Mouse (Mus musculus) heart, postnatal 0 days (tissue): ENCODE results near the gene Atf4. TPM values are rescaled to one million over a fixed set of nuclear protein-coding genes. Genes with fewer than 3 reads are reported as not detected.
A peak's percentile ranks its signal among the peaks of the same experiment; 100 is the strongest.

Experiments
- ATAC-seq: fragments of 200-750 bp; cut with Nextera tagmentation; 2 replicates; pipeline ENCODE4 v1.8.0; 2017; ENCODE audit warnings: low read depth, moderate number of reproducible peaks, moderate library complexity; ENCODE audit not compliant: insufficient read depth
- DNase-seq: peaks from one replicate; pipeline ENCODE4 v3.0.0-alpha.2; 2016; ENCODE audit warnings: low spot score
- H3K27ac ChIP-seq: fragments of 300-500 bp; sonication (generic); 2 replicates; pipeline ENCODE4 v1.5.1; 2014; ENCODE audit warnings: low read depth, mild to moderate bottlenecking
- H3K27me3 ChIP-seq: fragments of 300-500 bp; sonication (generic); 2 replicates; pipeline ENCODE4 v1.6.1; 2014; ENCODE audit warnings: low read length, mixed read lengths; ENCODE audit not compliant: control insufficient read depth, insufficient read depth
- H3K36me3 ChIP-seq: fragments of 300-500 bp; sonication (generic); replicated peaks from 2 replicates; pipeline ENCODE4 v1.6.1; 2014; ENCODE audit warnings: low read length, mixed read lengths; ENCODE audit not compliant: control insufficient read depth, insufficient read depth
- H3K4me1 ChIP-seq: fragments of 300-500 bp; sonication (generic); 2 replicates; pipeline ENCODE4 v1.6.1; 2014; ENCODE audit warnings: antibody characterized with exemption; ENCODE audit not compliant: control insufficient read depth, insufficient read depth
- H3K4me2 ChIP-seq: fragments of 300-500 bp; sonication (generic); 2 replicates; pipeline ENCODE4 v1.6.1; 2014; ENCODE audit warnings: low read depth, mild to moderate bottlenecking, low read length, moderate library complexity
- H3K4me3 ChIP-seq: fragments of 300-500 bp; sonication (generic); 2 replicates; pipeline ENCODE4 v1.5.1; 2014; ENCODE audit warnings: low read depth, low read length
- H3K9ac ChIP-seq: fragments of 300-500 bp; sonication (generic); replicated peaks from 2 replicates; pipeline ENCODE4 v1.6.1; 2014; ENCODE audit warnings: low read depth, low read length, mixed read lengths
- H3K9me3 ChIP-seq: fragments of 300-500 bp; sonication (generic); replicated peaks from 2 replicates; pipeline ENCODE4 v1.6.1; 2016; ENCODE audit warnings: low read length; ENCODE audit not compliant: control insufficient read depth
- CTCF ChIP-seq: IDR thresholded peaks from 2 replicates; pipeline ENCODE4 v1.5.1; 2016; ENCODE audit warnings: antibody characterized with exemption, control low read depth, low read depth
- EP300 ChIP-seq: IDR thresholded peaks from 2 replicates; pipeline ENCODE4 v1.6.1; 2016; ENCODE audit warnings: antibody characterized with exemption, low read depth
- WGBS: fragments of 180-500 bp; shearing (Covaris S2); extraction: QIAGEN DNeasy Blood & Tissue Kit; methylation state at CpG from one replicate; pipeline ENCODE4 v1.1.7; 2014; 5-methylcytosine and 5-hydroxymethylcytosine counted together
- polyA plus RNA-seq: library from polyadenylated mRNA; unstranded; fragments of >200 nt; fragmentation: Nextera tagmentation; extraction: Ambion mirVana; gene quantifications from 2 replicates; pipeline ENCODE4 v1.2.1, GENCODE M21; 2015
- total RNA-seq: library from RNA; depleted of rRNA; stranded (reverse); fragments of >200 nt; gene quantifications from 2 replicates; pipeline ENCODE4 v1.2.3, GENCODE M21; 2014; ENCODE audit warnings: low replicate concordance

Atf4 gene
- total and polyA plus RNA-seq, 2 experiments from 2014 or later = 65.0 to 128 TPM

- TF ChIP-seq CTCF = no peak
- no peak for TF ChIP-seq EP300
- Histone ChIP-seq H3K9me3 (no peaks in the 10 kb centered on the region), H3K27ac (peak overlapping the region; percentile 85), H3K9ac (peak overlapping the region; percentile 6; the same call in 1 of the 2 replicates), H3K27me3 (no peaks in the 10 kb centered on the region), H3K4me1 (peaks cover 28% of the 10 kb centered on the region), H3K4me2 (no peak overlapping the region), H3K36me3 (peaks cover 43% of the 10 kb centered on the region), H3K4me3 (no peak overlapping the region)
- WGBS = 22% methylated on average over 6 of the region's 6 CpGs
- ATAC-seq (no peak), DNase-seq (peak; percentile 43)
Observed at GRCm38 (mm10) chr15:80250586-80250985, 4.4 kb upstream of the Atf4 start.

- peaks cover 37% of the 10 kb centered on the region for H3K36me3 ChIP-seq
- no peaks in the 10 kb centered on the region for H3K27me3 ChIP-seq
- TF ChIP-seq EP300 (no peak), CTCF (no peak)
- DNase-seq (no peak), ATAC-seq (no peak)
- H3K4me2 ChIP-seq = no peak overlapping the region
- no peak overlapping the region for H3K9ac ChIP-seq
- WGBS = 24% methylated on average over 2 of the region's 2 CpGs
- peaks cover 38% of the 10 kb centered on the region for H3K4me1 ChIP-seq
- H3K27ac ChIP-seq = peak overlapping the region; percentile 98
- no peak overlapping the region for H3K4me3 ChIP-seq
- no peaks in the 10 kb centered on the region for H3K9me3 ChIP-seq
Observed at GRCm38 (mm10) chr15:80253530-80253929, 1.5 kb upstream of the Atf4 start.

- TF ChIP-seq CTCF (no peak), EP300 (no peak)
- peak overlapping the region; percentile 95 for H3K4me2 ChIP-seq
- H3K9ac ChIP-seq = peak overlapping the region; percentile 68
- H3K27ac ChIP-seq = peak overlapping the region; percentile 98
- DNase-seq (peak; percentile 71), ATAC-seq (no peak)
- 25% methylated on average over 6 of the region's 6 CpGs for WGBS
- no peaks in the 10 kb centered on the region for H3K27me3 ChIP-seq
- H3K36me3 ChIP-seq = peaks cover 32% of the 10 kb centered on the region
- peak overlapping the region; percentile 79 for H3K4me3 ChIP-seq
- no peaks in the 10 kb centered on the region for H3K9me3 ChIP-seq
- peaks cover 38% of the 10 kb centered on the region for H3K4me1 ChIP-seq
Observed at GRCm38 (mm10) chr15:80254207-80254606, 777 bp upstream of the Atf4 start.

GRCm38 (mm10) chr15:80255646-80256121, 700 bp downstream of the Atf4 start:
- under 1% methylated on average over 50 of the region's 51 CpGs for WGBS
- H3K4me2 ChIP-seq = peak overlapping the region; percentile 95
- peaks cover 34% of the 10 kb centered on the region for H3K36me3 ChIP-seq
- TF ChIP-seq EP300 (no peak; the same call in 1 of the 2 replicates), CTCF (no peak)
- peak overlapping the region; percentile 97 for H3K9ac ChIP-seq
- H3K4me3 ChIP-seq = peak overlapping the region; percentile 79
- no peaks in the 10 kb centered on the region for H3K27me3 ChIP-seq
- H3K9me3 ChIP-seq = no peaks in the 10 kb centered on the region
- peaks cover 33% of the 10 kb centered on the region for H3K4me1 ChIP-seq
- DNase-seq = peak; percentile 94
- H3K27ac ChIP-seq = peak overlapping the region; percentile 98
- ATAC-seq = peak; percentile 70

GRCm38 (mm10) chr15:80256242-80256641, 1.3 kb downstream of the Atf4 start:
- 3% methylated on average over 16 of the region's 16 CpGs for WGBS
- Histone ChIP-seq H3K4me2 (peak overlapping the region; percentile 95), H3K36me3 (peaks cover 34% of the 10 kb centered on the region), H3K27ac (peak overlapping the region; percentile 98), H3K4me1 (peaks cover 28% of the 10 kb centered on the region; the same call in 1 of the 2 replicates), H3K27me3 (no peaks in the 10 kb centered on the region), H3K9ac (peak overlapping the region; percentile 97), H3K9me3 (no peaks in the 10 kb centered on the region), H3K4me3 (peak overlapping the region; percentile 79)
- DNase-seq (no peak), ATAC-seq (no peak)
- TF ChIP-seq CTCF (no peak), EP300 (no peak)
